Mouse (Mus musculus): ENCODE data around the gene Gm21721. TPM values are rescaled to one million over a fixed set of nuclear protein-coding genes. Genes with fewer than 3 reads are reported as not detected.

The Gm21721 gene
- polyA plus RNA-seq (2014; fragmentation: Illumina TruSeq; extraction: RNeasy Lipid Tissue Mini Kit (QIAGEN cat#74804); ENCODE audit: low read depth, low replicate concordance), result not detected

DNA sequence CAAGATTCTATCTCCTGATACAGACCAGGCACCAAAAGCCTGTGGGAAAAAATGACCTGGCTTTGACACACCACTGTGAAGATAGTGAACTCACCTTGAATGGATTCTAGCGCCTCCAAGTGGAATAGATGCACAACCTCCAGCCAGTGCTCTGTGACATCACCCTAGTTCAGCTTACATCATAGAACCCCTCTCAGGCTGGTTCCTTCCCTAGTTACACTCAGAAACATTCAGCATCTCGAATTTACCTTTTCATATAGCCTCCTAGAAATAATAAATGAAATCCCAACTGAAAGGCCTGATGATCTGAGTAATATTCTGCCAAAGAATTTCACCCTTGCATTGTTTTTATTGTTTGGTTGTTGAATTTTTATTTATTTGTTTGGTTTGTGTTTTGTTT, at the start of gene Gm21721:
Gene Gm21721, minus strand, starts transcription at position 101 of the 400 bp plus-strand sequence.

Other genes with a start within 250 kb of the Gm21721 start
- gene Gm21292, start 68.3 kb downstream of the Gm21721 start, polyA plus RNA-seq (2014; fragmentation: Illumina TruSeq; extraction: RNeasy Lipid Tissue Mini Kit (QIAGEN cat#74804); ENCODE audit: low read depth, low replicate concordance), result not detected
- not detected for gene Gm21812, start 145.0 kb upstream of the Gm21721 start, polyA plus RNA-seq (2014; fragmentation: Illumina TruSeq; extraction: RNeasy Lipid Tissue Mini Kit (QIAGEN cat#74804); ENCODE audit: low read depth, low replicate concordance)
- not detected for gene Gm21874, start 214.0 kb upstream of the Gm21721 start, polyA plus RNA-seq (2014; fragmentation: Illumina TruSeq; extraction: RNeasy Lipid Tissue Mini Kit (QIAGEN cat#74804); ENCODE audit: low read depth, low replicate concordance)